Mouse (Mus musculus) retina, adult 2 months (tissue): Measurements from ENCODE around the gene Tspan17.

Experiments used
- DNase-seq: peaks from one replicate; pipeline ENCODE4 v3.0.0-alpha.2; 2012; ENCODE audit warnings: low read depth, low spot score

Gene Tspan17

GRCm38 (mm10) chr13:54805134-54805838, 16.1 kb downstream of the Tspan17 start:
- DNase-seq = no peak

GRCm38 (mm10) chr13:54806434-54806976, 17.3 kb downstream of the Tspan17 start:
- no peak for DNase-seq

GRCm38 (mm10) chr13:54808067-54808466, 18.9 kb downstream of the Tspan17 start:
- no peak for DNase-seq

GRCm38 (mm10) chr13:54811476-54811875, 22.3 kb downstream of the Tspan17 start:
- DNase-seq = no peak

GRCm38 (mm10) chr13:54813381-54813780, 24.2 kb downstream of the Tspan17 start:
- no peak for DNase-seq

- no peak for DNase-seq
Observed at GRCm38 (mm10) chr13:54818399-54819254, 29.4 kb downstream of the Tspan17 start.

- DNase-seq = no peak
Observed at GRCm38 (mm10) chr13:54821106-54821505, 31.9 kb downstream of the Tspan17 start.

GRCm38 (mm10) chr13:54821931-54822330, 32.8 kb downstream of the Tspan17 start:
- no peak for DNase-seq

GRCm38 (mm10) chr13:54824111-54824931, 35.1 kb downstream of the Tspan17 start:
- no peak for DNase-seq

- no peak for DNase-seq
Observed at GRCm38 (mm10) chr13:54827992-54828391, 38.8 kb downstream of the Tspan17 start.

GRCm38 (mm10) chr13:54828508-54828907, 39.3 kb downstream of the Tspan17 start:
- no peak for DNase-seq

- no peak for DNase-seq
Observed at GRCm38 (mm10) chr13:54829450-54829849, 40.3 kb downstream of the Tspan17 start.

- no peak for DNase-seq
Observed at GRCm38 (mm10) chr13:54836351-54837030, 47.3 kb downstream of the Tspan17 start.

GRCm38 (mm10) chr13:54837061-54837460, 47.9 kb downstream of the Tspan17 start:
- no peak for DNase-seq

- DNase-seq = no peak
Observed at GRCm38 (mm10) chr13:54837471-54837889, 48.3 kb downstream of the Tspan17 start.

- DNase-seq = no peak
Observed at GRCm38 (mm10) chr13:54838540-54838939, 49.4 kb downstream of the Tspan17 start.

- no peak for DNase-seq
Observed at GRCm38 (mm10) chr13:54839211-54839610, 50.0 kb downstream of the Tspan17 start.

- DNase-seq = no peak
Observed at GRCm38 (mm10) chr13:54844579-54844978, 55.4 kb downstream of the Tspan17 start.
